Mouse (Mus musculus) G1E (cell line): ENCODE measurements at regions not wholly inside any gene's neighbourhood (a gene's known extent, or its start where the extent isn't known, plus 50 kb on each side); places are given as distances from the start of the nearest gene placed in this dataset.

Experiments
- CTCF ChIP-seq: IDR thresholded peaks from 2 replicates; pipeline ENCODE4 v1.5.1; 2012; ENCODE audit warnings: low read depth, low read length, inconsistent platforms, mixed read lengths
- GATA1 ChIP-seq: IDR thresholded peaks from 2 replicates; pipeline ENCODE4 v1.6.1; 2012; ENCODE audit warnings: borderline replicate concordance, low read length, inconsistent platforms, mixed read lengths
- POLR2AphosphoS5 ChIP-seq: IDR thresholded peaks from 2 replicates; pipeline ENCODE4 v1.6.1; 2012; ENCODE audit warnings: low read depth, low read length, inconsistent platforms; ENCODE audit not compliant: insufficient replicate concordance
- TAL1 ChIP-seq: conservative IDR thresholded peaks from 2 replicates; pipeline ENCODE4 v1.6.1; 2012; ENCODE audit warnings: low read depth, low read length, inconsistent platforms, mixed read lengths

DNA sequence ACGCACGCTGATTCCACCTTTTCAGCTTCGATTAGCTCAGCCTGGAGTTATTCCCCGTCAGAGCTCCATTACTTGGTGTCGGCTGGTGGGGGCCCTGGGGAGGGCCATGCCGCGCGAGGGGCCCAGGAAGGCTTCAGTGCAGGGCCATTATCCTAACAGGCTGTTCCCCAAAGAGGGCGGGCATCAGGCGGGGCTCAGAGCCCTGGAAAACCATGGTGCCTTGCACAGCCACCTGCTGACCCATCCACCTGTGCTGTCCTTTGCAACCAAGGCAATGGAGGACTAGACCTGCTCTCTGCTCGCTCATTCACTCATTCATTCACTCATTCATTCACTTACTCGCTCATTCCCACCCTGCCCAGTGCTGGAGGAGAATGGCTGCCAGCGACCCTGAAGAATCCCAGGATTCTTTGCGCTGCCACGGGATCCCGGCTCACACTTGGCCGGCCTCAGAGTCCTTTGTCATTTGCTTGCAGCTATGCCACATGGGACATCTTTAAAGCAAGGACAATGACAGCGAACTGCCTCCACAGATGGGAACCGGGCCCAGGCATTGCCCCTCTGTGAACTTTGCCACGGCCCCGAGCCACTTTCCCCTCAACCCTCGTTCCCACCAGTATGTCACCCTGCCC lies 78.6 kb upstream of the Nkx1-1 start:
- TF ChIP-seq TAL1: no peak
- TF ChIP-seq CTCF: no peak
- no peak for TF ChIP-seq GATA1
- TF ChIP-seq POLR2AphosphoS5: no peak
